ENCODE assay signal across 21 mouse cellular contexts in the genomic region with DNA sequence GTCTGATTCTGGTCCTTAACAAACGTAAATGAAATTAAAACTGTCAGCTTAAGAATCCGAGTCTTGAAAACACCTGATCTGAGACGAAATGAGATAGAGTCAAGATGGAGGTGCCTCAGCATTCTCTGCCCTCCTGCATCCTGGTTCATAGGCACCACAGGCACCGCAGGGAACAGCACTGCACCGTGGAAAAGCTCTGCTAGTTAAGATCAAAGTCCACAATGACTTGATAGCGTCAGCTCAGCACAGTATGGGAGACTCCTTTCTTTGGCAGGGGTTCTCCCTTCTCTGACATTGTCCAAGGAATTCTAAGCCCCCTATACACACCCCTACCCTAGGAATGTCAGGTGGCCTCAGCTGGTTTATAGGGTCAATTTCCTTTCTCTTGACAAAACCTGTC. TPM values are rescaled to one million over a fixed set of nuclear protein-coding genes. Genes with fewer than 3 reads are reported as not detected.
DNase-seq lines count a peak whose midpoint lies in the region; ATAC-seq and TF ChIP-seq lines count a peak whose summit lies in the region.
"Had no signal": no experiment of that assay in that cellular context is flagged by ENCODE, and none has a peak within 500 bp of the region (broad histone marks: within the 10 kb centered on the region; RNA-seq: fewer than 3 reads in every experiment).

No protein-coding gene starts in this region.

- intact Hi-C loops in left cerebral cortex, adult 2 months (cut with DNase I), result no loop called here

- no peaks in the 10 kb centered on the region for H3K36me3 ChIP-seq in lung, embryonic 14.5 days (ENCODE audit: insufficient read depth)
- H3K36me3 ChIP-seq in intestine, embryonic 16.5 days (ENCODE audit: control insufficient read depth, insufficient read depth, low read length), result no peaks in the 10 kb centered on the region
- H3K36me3 ChIP-seq: embryonic facial prominence, embryonic 10.5 days; G1E; heart, embryonic 12.5 days; hindbrain, embryonic 10.5 days had no signal

- no peak for TF ChIP-seq CTCF in lung, embryonic 14.5 days (IDR thresholded peaks at IDR 0.05; ENCODE audit: low read depth)
- TF ChIP-seq CTCF in left cerebral cortex, adult 2 months (IDR thresholded peaks at IDR 0.05), result no peak

- no peaks in the 10 kb centered on the region for H3K27me3 ChIP-seq in lung, embryonic 14.5 days (ENCODE audit: insufficient read depth, low read length)
- H3K27me3 ChIP-seq in intestine, embryonic 16.5 days (replicated peaks; ENCODE audit: control insufficient read depth, insufficient read depth, low read length), result no peaks in the 10 kb centered on the region
- H3K27me3 ChIP-seq: heart, embryonic 12.5 days had no signal

- peak; percentile 4 for DNase-seq in kidney, adult 18-20 months
- no peak for DNase-seq in kidney, postnatal 10 days
- DNase-seq in lung, embryonic 14.5 days, result no peak
- no peak for DNase-seq in lung, postnatal 10 days
- DNase-seq in R1 (ENCODE audit: low read depth, low spot score), result peak; percentile 31
- no peak for DNase-seq in left cerebral cortex, adult 2 months (ENCODE audit: extremely low spot score in 1 of 2, low spot score in 2 of 2)
- DNase-seq: adrenal gland, postnatal 14 days; B cell, adult 2 months; cerebellum, adult 18-20 months; cerebellum, adult 9-11 months; cerebellum, postnatal 36 days; gastrocnemius, adult 2 months; gastrocnemius, postnatal 25 days had no signal

- H3K4me1 ChIP-seq in lung, embryonic 14.5 days (ENCODE audit: insufficient read depth), result no peaks in the 10 kb centered on the region
- H3K4me1 ChIP-seq in intestine, embryonic 16.5 days (ENCODE audit: control insufficient read depth, insufficient read depth, low read length), result no peaks in the 10 kb centered on the region
- H3K4me1 ChIP-seq: embryonic facial prominence, embryonic 10.5 days; heart, embryonic 12.5 days; hindbrain, embryonic 10.5 days had no signal

- WGBS in lung, embryonic 14.5 days, result 39% methylated on average over 6 of the region's 6 CpGs
- 49% methylated on average over 6 of the region's 6 CpGs for WGBS in intestine, embryonic 16.5 days

- H3K27ac ChIP-seq in lung, embryonic 14.5 days (ENCODE audit: low read depth), result no peak overlapping the region
- no peak overlapping the region for H3K27ac ChIP-seq in intestine, embryonic 16.5 days (ENCODE audit: low read length)
- no peak overlapping the region for H3K27ac ChIP-seq in left cerebral cortex, adult 2 months
- H3K27ac ChIP-seq: embryonic facial prominence, embryonic 10.5 days; gastrocnemius, adult 2 months; hindbrain, embryonic 10.5 days had no signal

- H3K4me2 ChIP-seq in lung, embryonic 14.5 days, result no peak overlapping the region
- no peak overlapping the region for H3K4me2 ChIP-seq in intestine, embryonic 16.5 days (ENCODE audit: low read depth, low read length)
- H3K4me2 ChIP-seq: heart, embryonic 12.5 days had no signal

- ATAC-seq in lung, embryonic 14.5 days (ENCODE audit: insufficient read depth), result 0 out of 2 replicates have a peak, but pooled peaks have one; percentile 31
- peak; percentile 62; the same call in 1 of the 2 replicates for ATAC-seq in intestine, embryonic 16.5 days
- ATAC-seq: activated CD4-positive, CD25-positive, alpha-beta regulatory T cell, adult 4 months; CD4-positive, CD25-positive, alpha-beta regulatory T cell, adult 4 months; forebrain, embryonic 14.5 days had no signal

- H3K9ac ChIP-seq in lung, embryonic 14.5 days, result no peak overlapping the region
- H3K9ac ChIP-seq in intestine, embryonic 16.5 days (ENCODE audit: low read depth, low read length), result no peak overlapping the region
- H3K9ac ChIP-seq: heart, embryonic 12.5 days had no signal

- H3K4me3 ChIP-seq in lung, embryonic 14.5 days (ENCODE audit: low read depth, low read length), result no peak overlapping the region
- no peak overlapping the region for H3K4me3 ChIP-seq in intestine, embryonic 16.5 days (ENCODE audit: low read length)
- H3K4me3 ChIP-seq in left cerebral cortex, adult 2 months, result no peak overlapping the region
- H3K4me3 ChIP-seq: embryonic facial prominence, embryonic 10.5 days; gastrocnemius, adult 2 months; heart, embryonic 12.5 days; hindbrain, embryonic 10.5 days had no signal

- H3K9me3 ChIP-seq in lung, embryonic 14.5 days (ENCODE audit: low read depth, low read length), result no peaks in the 10 kb centered on the region
- no peaks in the 10 kb centered on the region for H3K9me3 ChIP-seq in intestine, embryonic 16.5 days (ENCODE audit: control insufficient read depth, low read length)
- H3K9me3 ChIP-seq: embryonic facial prominence, embryonic 10.5 days; heart, embryonic 12.5 days; hindbrain, embryonic 10.5 days had no signal

RNA-seq across cellular contexts. Expression of a gene that starts 37.6 kb away (rescaled TPM):
- polyA plus RNA-seq in lung, embryonic 14.5 days (2014; fragmentation: Nextera tagmentation; extraction: Ambion mirVana), result 1.6 TPM in 2 replicates
- 0.76 TPM in 2 replicates for polyA plus RNA-seq in intestine, embryonic 16.5 days (2015; fragmentation: Nextera tagmentation; extraction: Ambion mirVana)
- total RNA-seq in left cerebral cortex, adult 2 months (2021), result 10 to 100 TPM; 24.8 to 25.8 TPM
- polyA plus RNA-seq: G1E had no signal

Comparison
In these comparisons a context has a peak if more than half of its experiments do, and no peak if none do; other contexts are left out.
1. DNase-seq: peak in kidney, adult 18-20 months (single experiment) and R1 (single experiment); none in kidney, postnatal 10 days (single experiment), lung, embryonic 14.5 days (single experiment), lung, postnatal 10 days (single experiment) and left cerebral cortex, adult 2 months (0 of 2).